Mouse (Mus musculus) ES-E14 (cell line): ENCODE data around the gene Dna2. TPM values are rescaled to one million over a fixed set of nuclear protein-coding genes. Genes with fewer than 3 reads are reported as not detected.

ENCODE experiments used
- DNase-seq: peaks from one replicate; pipeline ENCODE4 v3.0.0-alpha.2; 2013; ENCODE audit warnings: low read depth, low spot score
- H3K27ac ChIP-seq: 2 replicates; pipeline ENCODE4 v1.5.1; 2012; ENCODE audit warnings: low read depth, mild to moderate bottlenecking, low read length, moderate library complexity, mixed read lengths; ENCODE audit not compliant: poor library complexity, insufficient read depth, severe bottlenecking
- H3K36me3 ChIP-seq: 2 replicates; pipeline ENCODE4 v1.6.1; 2012; ENCODE audit warnings: mild to moderate bottlenecking, low read length, moderate library complexity, mixed read lengths; ENCODE audit not compliant: control insufficient read depth, poor library complexity, insufficient read depth, severe bottlenecking
- H3K4me1 ChIP-seq, 2 experiments: fragments of 150-350 bp in 1 of 2; sonication (generic) in 1 of 2; 2 replicates each; pipeline ENCODE4 v1.6.1; 2012; ENCODE audit warnings: low read length in 2 of 2, mild to moderate bottlenecking in 1 of 2, mixed read lengths in 1 of 2; ENCODE audit not compliant: control insufficient read depth in 2 of 2, insufficient read depth in 2 of 2, poor library complexity in 1 of 2
- H3K4me3 ChIP-seq, 2 experiments: fragments of 150-350 bp in 1 of 2; sonication (generic) in 1 of 2; 2 replicates each; pipeline ENCODE4 v1.5.1; 2012; ENCODE audit warnings: low read length in 2 of 2, low read depth in 1 of 2, mild to moderate bottlenecking in 1 of 2, mixed read lengths in 1 of 2; ENCODE audit not compliant: insufficient read depth in 1 of 2, poor library complexity in 1 of 2, severe bottlenecking in 1 of 2
- H3K9ac ChIP-seq: 2 replicates; pipeline ENCODE4 v1.6.1; 2012; ENCODE audit warnings: low read depth, mild to moderate bottlenecking, low read length, mixed read lengths; ENCODE audit not compliant: poor library complexity, insufficient read depth, severe bottlenecking
- H3K9me3 ChIP-seq: fragments of 150-350 bp; sonication (generic); 2 replicates; pipeline ENCODE4 v1.6.1; 2012; ENCODE audit warnings: low read depth, mild to moderate bottlenecking, low read length; ENCODE audit not compliant: control insufficient read depth, insufficient read depth
- CHD2 ChIP-seq: IDR thresholded peaks from 2 replicates; pipeline ENCODE4 v1.6.1; 2014; ENCODE audit warnings: mild to moderate bottlenecking, low read depth, low read length, inconsistent platforms
- HCFC1 ChIP-seq: IDR thresholded peaks from 2 replicates; pipeline ENCODE4 v1.6.1; 2012; ENCODE audit warnings: low read length, inconsistent platforms, borderline replicate concordance; ENCODE audit not compliant: insufficient read depth
- MAFK ChIP-seq: IDR thresholded peaks from 2 replicates; pipeline ENCODE4 v1.6.1; 2014; ENCODE audit warnings: mild to moderate bottlenecking, low read depth, low read length, inconsistent platforms; ENCODE audit not compliant: insufficient read depth
- ZC3H11A ChIP-seq: IDR thresholded peaks from 2 replicates; pipeline ENCODE4 v1.6.1; 2012; ENCODE audit warnings: low read depth, mild to moderate bottlenecking, inconsistent platforms, low read length, borderline replicate concordance
- ZNF384 ChIP-seq: IDR thresholded peaks from 2 replicates; pipeline ENCODE4 v1.6.1; 2012; ENCODE audit warnings: low read depth, low read length, inconsistent platforms
- in situ Hi-C, 2 experiments: fragments of 600-800 bp; cut with MboI; formaldehyde crosslinking; loops; one replicate each; pipeline ENCODE4 v1.15.1; 2025; ENCODE audit warnings: low sequenced_read_pairs in 2 of 2, inconsistent platforms in 1 of 2; ENCODE audit not compliant: unreplicated experiment in 2 of 2
- total RNA-seq: library from RNA; depleted of rRNA; stranded (reverse); fragments of 300-350 nt; gene quantifications from 2 replicates; pipeline ENCODE4 v1.2.3, GENCODE M21; 2012

Gene Dna2
- total RNA-seq, 1 experiment, result 26.4 TPM

DNA sequence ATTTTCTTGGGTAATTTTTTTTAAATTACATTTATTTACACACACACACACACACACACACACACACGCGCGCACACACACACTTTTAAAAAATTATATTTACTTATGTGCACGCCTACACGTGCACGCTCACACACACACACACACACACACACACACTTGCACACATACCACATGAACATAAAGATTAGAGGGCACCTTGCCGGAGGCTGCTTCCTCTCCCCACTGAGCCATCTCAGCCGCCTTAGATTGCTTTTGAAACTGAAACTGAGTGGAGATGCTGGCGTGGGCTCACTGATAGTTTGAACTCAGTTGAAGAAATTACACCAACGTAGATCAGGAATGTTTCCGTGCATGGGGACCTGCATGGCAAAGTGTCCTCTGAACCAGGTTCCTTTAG, 37.2 kb downstream of the Dna2 start:
- TF ChIP-seq MAFK (no peak), HCFC1 (no peak), ZNF384 (no peak), CHD2 (no peak), ZC3H11A (no peak)
- Histone ChIP-seq H3K9me3 (no peaks in the 10 kb centered on the region), H3K4me3 (no peak overlapping the region), H3K4me1 (peaks cover 0 to 3% of the 10 kb centered on the region in 2 experiments; a peak in 1 of 4 replicates), H3K27ac (no peak overlapping the region), H3K36me3 (peaks cover 6% of the 10 kb centered on the region; the same call in 1 of the 2 replicates), H3K9ac (no peak overlapping the region)
- no peak for DNase-seq
- in situ Hi-C loops, result no loop called here

DNA sequence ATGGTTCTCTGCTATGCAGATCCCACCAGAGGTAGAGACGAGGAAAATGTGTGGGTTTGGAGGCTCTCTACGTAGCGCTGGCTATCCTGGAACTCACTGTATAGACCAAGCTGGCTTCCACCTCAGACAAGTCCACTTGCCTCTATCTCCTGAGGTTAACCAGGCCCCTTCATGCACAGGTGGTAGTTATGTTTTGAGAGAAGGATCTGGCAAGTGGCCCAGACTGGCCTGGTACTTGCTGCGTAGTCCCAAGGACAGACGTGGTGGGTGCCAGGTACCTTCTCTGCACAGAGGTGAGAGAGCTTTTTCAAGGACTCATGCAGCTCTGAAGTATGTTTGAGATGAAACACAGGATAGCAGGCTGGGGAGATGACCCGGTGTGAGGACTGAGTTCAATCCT, 37.7 kb downstream of the Dna2 start:
- TF ChIP-seq CHD2 (no peak), ZC3H11A (no peak), MAFK (no peak), ZNF384 (no peak), HCFC1 (no peak)
- Histone ChIP-seq H3K4me3 (no peak overlapping the region), H3K27ac (no peak overlapping the region), H3K9ac (no peak overlapping the region), H3K4me1 (peaks cover 0 to 2% of the 10 kb centered on the region in 2 experiments; a peak in 1 of 4 replicates), H3K9me3 (no peaks in the 10 kb centered on the region), H3K36me3 (peaks cover 7% of the 10 kb centered on the region; the same call in 1 of the 2 replicates)
- in situ Hi-C loops, result no loop called here
- no peak for DNase-seq

DNA sequence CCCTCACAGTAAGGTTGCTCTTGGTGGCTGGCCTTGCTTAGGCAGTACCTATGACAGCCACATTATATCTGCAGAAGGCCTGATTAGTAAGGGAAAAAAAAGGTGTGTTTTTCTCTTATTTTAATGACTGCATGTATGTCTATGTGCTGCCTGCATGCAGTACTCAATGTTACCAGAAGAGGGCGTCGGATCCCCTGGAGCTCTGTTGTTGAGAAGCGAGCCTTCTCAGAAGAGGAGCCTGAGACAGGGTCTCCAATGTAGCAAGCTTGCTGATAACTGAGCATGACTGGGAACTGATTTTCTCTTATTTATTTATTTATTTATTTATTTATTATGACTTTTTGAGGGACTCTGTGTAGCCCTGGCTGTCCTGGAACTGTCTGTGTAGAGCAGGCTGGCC, 40.5 kb downstream of the Dna2 start:
- in situ Hi-C loops, result no loop called here

DNA sequence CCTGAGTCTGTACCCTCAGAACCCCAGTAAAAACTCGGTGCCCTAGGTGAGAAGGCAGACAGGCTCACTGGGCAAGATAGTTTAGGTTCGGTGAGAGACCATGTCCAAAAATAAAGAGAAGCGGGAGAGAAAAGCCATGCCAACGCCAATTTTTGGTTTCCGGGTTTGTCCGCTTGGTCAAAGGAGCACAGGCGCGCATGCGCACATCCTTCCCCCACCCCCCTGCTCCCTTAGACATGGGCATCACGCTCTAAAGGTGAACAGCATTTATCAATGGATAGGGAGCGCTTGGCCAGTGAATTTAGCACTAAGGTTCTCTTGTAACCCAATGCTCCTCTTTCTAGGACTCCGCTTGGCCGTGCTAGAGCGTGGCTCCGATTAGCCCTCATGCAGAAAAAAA, 43.8 kb downstream of the Dna2 start:
- H3K9me3 ChIP-seq, result no peaks in the 10 kb centered on the region
- TF ChIP-seq MAFK, result no peak
- H3K4me3 ChIP-seq, result peak overlapping the region; percentile 33 to 50; a peak in 3 of 4 replicates
- peak overlapping the region; percentile 52; the same call in 1 of the 2 replicates for H3K9ac ChIP-seq
- H3K27ac ChIP-seq, result no peak overlapping the region
- DNase-seq, result no peak
- in situ Hi-C loops, result no loop called here
- peaks cover 0 to 9% of the 10 kb centered on the region in 2 experiments; a peak in 3 of 4 replicates for H3K4me1 ChIP-seq
- peaks cover 29% of the 10 kb centered on the region; the same call in 1 of the 2 replicates for H3K36me3 ChIP-seq

More for the DNA sequence above, 40.5 kb downstream of the Dna2 start:
- TF ChIP-seq CHD2 (no peak), HCFC1 (no peak), ZNF384 (no peak), ZC3H11A (peak; percentile 45; the same call in 1 of the 2 replicates), MAFK (no peak)
- H3K36me3 ChIP-seq, result peaks cover 24% of the 10 kb centered on the region; the same call in 1 of the 2 replicates
- no peak overlapping the region for H3K9ac ChIP-seq
- peak; percentile 73 for DNase-seq
- H3K27ac ChIP-seq, result no peak overlapping the region
- no peak overlapping the region for H3K4me3 ChIP-seq
- no peaks in the 10 kb centered on the region for H3K9me3 ChIP-seq
- H3K4me1 ChIP-seq, result no peaks in the 10 kb centered on the region

DNA sequence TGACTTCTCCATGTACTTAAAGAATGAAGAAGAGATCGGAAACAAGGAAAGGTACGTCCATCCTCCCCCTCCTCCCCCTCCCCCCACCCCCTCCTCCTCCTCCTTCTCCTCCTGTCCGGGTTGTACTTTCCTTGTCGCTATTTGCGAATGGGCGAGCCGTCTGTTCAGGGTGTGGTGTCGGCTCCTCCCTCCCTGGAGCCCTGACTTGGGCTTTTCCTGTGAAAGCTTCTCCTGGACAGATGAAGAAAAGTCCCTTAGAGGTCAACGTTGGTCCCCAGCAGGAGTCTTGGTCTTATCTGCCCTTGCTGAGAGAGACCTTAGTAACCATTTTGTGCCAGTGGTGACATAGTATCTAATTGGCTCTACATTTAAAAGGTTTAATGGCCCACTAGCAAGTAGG, 47.2 kb downstream of the Dna2 start:
- in situ Hi-C loops, result no loop called here
- Histone ChIP-seq H3K9me3 (no peaks in the 10 kb centered on the region), H3K9ac (no peak overlapping the region; the same call in 1 of the 2 replicates), H3K4me3 (no peak overlapping the region), H3K4me1 (peaks cover 0 to 9% of the 10 kb centered on the region in 2 experiments; a peak in 3 of 4 replicates), H3K36me3 (peaks cover 47% of the 10 kb centered on the region), H3K27ac (no peak overlapping the region; the same call in 1 of the 2 replicates)
- DNase-seq, result peak; percentile 24
- no peak for TF ChIP-seq ZNF384
- no peak for TF ChIP-seq HCFC1
- TF ChIP-seq CHD2, result no peak
- no peak for TF ChIP-seq MAFK
- TF ChIP-seq ZC3H11A, result no peak
